In genomic region chr7:69490566-69491466, GRCm38 (mm10) we compare ENCODE assay signal across 8 mouse cellular contexts.
DNase-seq lines count a peak whose midpoint lies in the region; ATAC-seq and TF ChIP-seq lines count a peak whose summit lies in the region.

No protein-coding gene starts in this region.

- no peaks in the 10 kb centered on the region for H3K36me3 ChIP-seq in kidney, embryonic 15.5 days
- no peaks in the 10 kb centered on the region for H3K36me3 ChIP-seq in limb, embryonic 13.5 days
- no peaks in the 10 kb centered on the region for H3K36me3 ChIP-seq in myocyte (ENCODE audit: control insufficient read depth, insufficient read depth)

- H3K27me3 ChIP-seq in kidney, embryonic 15.5 days = no peaks in the 10 kb centered on the region
- H3K27me3 ChIP-seq in limb, embryonic 13.5 days = peaks cover 30% of the 10 kb centered on the region
- H3K27me3 ChIP-seq in myocyte (ENCODE audit: control insufficient read depth, insufficient read depth, insufficient read length) = no peaks in the 10 kb centered on the region

- H3K4me3 ChIP-seq in kidney, embryonic 15.5 days (replicated peaks) = no peak overlapping the region
- no peak overlapping the region for H3K4me3 ChIP-seq in limb, embryonic 13.5 days
- no peak overlapping the region for H3K4me3 ChIP-seq in myocyte

- no peak for TF ChIP-seq POLR2A in myocyte (IDR thresholded peaks at IDR 0.05; ENCODE audit: insufficient read length, low read depth)

- H3K27ac ChIP-seq in kidney, embryonic 15.5 days = no peak overlapping the region
- no peak overlapping the region for H3K27ac ChIP-seq in limb, embryonic 13.5 days

- H3K9me3 ChIP-seq in kidney, embryonic 15.5 days (replicated peaks) = no peaks in the 10 kb centered on the region
- H3K9me3 ChIP-seq in limb, embryonic 13.5 days = no peaks in the 10 kb centered on the region

- H3ac ChIP-seq in myocyte (ENCODE audit: control insufficient read depth, insufficient read length) = no peak overlapping the region

- no peak overlapping the region for H3K9ac ChIP-seq in kidney, embryonic 15.5 days
- no peak overlapping the region for H3K9ac ChIP-seq in limb, embryonic 13.5 days

- H3K79me2 ChIP-seq in myocyte (ENCODE audit: control insufficient read depth, insufficient read depth) = no peaks in the 10 kb centered on the region

- peak; percentile 91 for ATAC-seq in kidney, embryonic 15.5 days (replicated peaks; ENCODE audit: low FRiP score)
- peak; percentile 85 for ATAC-seq in limb, embryonic 13.5 days (ENCODE audit: low FRiP score, low read depth)

- intact Hi-C loops in heart, postnatal 25 days (cut with DNase I) = loop anchor here (1.0 to 5.0 kb wide), 2 partner anchors 844 to 1921 kb away; no protein-coding TSS in a partner anchor

- H3K4me2 ChIP-seq in kidney, embryonic 15.5 days = peak overlapping the region; percentile 50
- no peak overlapping the region for H3K4me2 ChIP-seq in limb, embryonic 13.5 days (replicated peaks)
- peak overlapping the region; percentile 10 for H3K4me2 ChIP-seq in myocyte (ENCODE audit: low read depth)

- 34% methylated on average over 16 of the region's 16 CpGs for WGBS in kidney, embryonic 15.5 days
- WGBS in limb, embryonic 13.5 days = 25% methylated on average over 16 of the region's 16 CpGs

- H3K4me1 ChIP-seq in kidney, embryonic 15.5 days = peaks cover 16% of the 10 kb centered on the region; the same call in 1 of the 2 replicates
- peaks cover 12% of the 10 kb centered on the region for H3K4me1 ChIP-seq in limb, embryonic 13.5 days

- DNase-seq in heart, adult 18-20 months = peak; percentile 44 to 78
- DNase-seq in heart, postnatal 25 days (ENCODE audit: low spot score) = no peak
- DNase-seq in embryo, embryonic 11.5 days (ENCODE audit: low read depth, low spot score) = peak; percentile 70
- DNase-seq in gastrocnemius, postnatal 4 days (ENCODE audit: low spot score in 2 of 2) = peak; percentile 27 to 67
- peak; percentile 61 for DNase-seq in testis, postnatal 14 days (ENCODE audit: low spot score)

TF ChIP-seq in myocyte, 11 proteins besides CTCF, POLR2A, EP300 and RAD21:
- no peak for TF ChIP-seq MYOD1 (IDR thresholded peaks at IDR 0.05; ENCODE audit: control insufficient read depth in 1 of 3, insufficient read length in 2 of 3, low read depth in 2 of 3)
- TF ChIP-seq E2F4 (IDR thresholded peaks at IDR 0.05; ENCODE audit: insufficient read depth) = no peak
- TF ChIP-seq TCF3 (IDR thresholded peaks at IDR 0.05; ENCODE audit: insufficient read length, low read depth) = no peak
- no peak for TF ChIP-seq SRF (IDR thresholded peaks at IDR 0.05; ENCODE audit: control insufficient read depth, insufficient read length, low read depth)
